Mouse (Mus musculus) spleen, postnatal 0 days (tissue): ENCODE measurements around the gene Deup1. TPM values are rescaled to one million over a fixed set of nuclear protein-coding genes. Genes with fewer than 3 reads are reported as not detected.

Source experiments
- polyA plus RNA-seq: library from polyadenylated mRNA; unstranded; fragments of >200 nt; fragmentation: Nextera tagmentation; extraction: Ambion mirVana; gene quantifications from 2 replicates; pipeline ENCODE4 v1.2.1, GENCODE M21; 2015

Gene Deup1
- polyA plus RNA-seq, result 0.28 and 0.41 TPM in 2 replicates

DNA sequence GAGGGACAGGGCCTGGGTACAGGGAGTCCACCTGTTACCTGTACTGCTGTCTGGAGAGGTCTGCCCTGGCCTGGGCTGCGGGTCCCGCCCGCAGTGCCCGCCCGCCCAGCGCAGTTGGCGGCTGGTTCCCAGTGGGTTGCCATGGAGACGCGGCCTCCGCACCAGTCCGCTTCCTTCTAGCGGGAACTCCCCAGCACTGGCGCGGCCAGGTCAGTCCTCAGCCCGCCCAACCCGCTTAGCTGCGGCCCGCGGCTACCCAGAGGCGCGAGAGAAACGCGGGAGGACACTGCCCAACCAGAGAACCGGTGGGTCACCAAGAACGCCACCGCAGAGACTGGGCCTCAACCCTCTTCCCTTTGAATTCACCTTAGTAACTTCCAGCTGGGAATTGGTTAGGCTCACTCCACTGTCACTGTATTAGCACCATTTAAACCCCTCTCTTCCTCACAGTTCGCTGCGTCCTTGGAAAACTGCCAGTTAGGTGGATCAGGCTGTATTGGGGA, at the start of gene Deup1:
Gene Deup1 (minus strand): TSS at position 149 of the 503 bp plus-strand sequence.

Other genes with a start within 250 kb of the Deup1 start
- gene Smco4, start 134.5 kb downstream of the Deup1 start, polyA plus RNA-seq, result 1.6 and 2.2 TPM in 2 replicates
- 2.3 and 2.7 TPM in 2 replicates for gene Slc36a4, start 81.8 kb upstream of the Deup1 start, polyA plus RNA-seq
- gene Mtnr1b, start 246.6 kb upstream of the Deup1 start, polyA plus RNA-seq, result not detected in 2 replicates